Mouse (Mus musculus) E14TG2a.4 (cell line): ENCODE data around the gene Aatf.

Experiments
- CTCF ChIP-seq: conservative IDR thresholded peaks from 2 replicates; pipeline ENCODE4 v1.5.1; 2014; ENCODE audit warnings: low read length
- NANOG ChIP-seq: IDR thresholded peaks from 2 replicates; pipeline ENCODE4 v1.6.1; 2014; ENCODE audit warnings: borderline replicate concordance, low read length, mixed read lengths
- POU5F1 ChIP-seq: IDR thresholded peaks from 2 replicates; pipeline ENCODE4 v1.6.1; 2014; ENCODE audit warnings: low read length, borderline replicate concordance

GRCm38 (mm10) chr11:84425736-84426632, 87.3 kb downstream of the Aatf start:
- TF ChIP-seq CTCF, result no peak
- no peak for TF ChIP-seq POU5F1
- no peak for TF ChIP-seq NANOG
